Mouse (Mus musculus) CH12.LX (cell line): ENCODE measurements at regions not wholly inside any gene's neighbourhood (a gene's known extent, or its start where the extent isn't known, plus 50 kb on each side); places are given as distances from the start of the nearest gene placed in this dataset.

Experiments
- DNase-seq: peaks from one replicate; pipeline ENCODE4 v3.0.0-alpha.2; 2013; ENCODE audit errors: extremely low read depth
- H3K27ac ChIP-seq: 2 replicates; pipeline ENCODE4 v1.5.1; 2012; ENCODE audit warnings: low read depth, mild to moderate bottlenecking, control low read depth, moderate library complexity; ENCODE audit not compliant: insufficient read depth
- H3K27me3 ChIP-seq: replicated peaks from 2 replicates; pipeline ENCODE3; 2012; ENCODE audit warnings: inconsistent platforms
- H3K36me3 ChIP-seq, 2 experiments: replicated peaks in 1 of 2; 2 replicates each; pipeline versions ENCODE3 to v1.6.1; 2012; ENCODE audit warnings: inconsistent platforms in 1 of 2, low read length in 1 of 2, mild to moderate bottlenecking in 1 of 2, mixed read lengths in 1 of 2, moderate library complexity in 1 of 2; ENCODE audit not compliant: control insufficient read depth in 1 of 2, insufficient read depth in 1 of 2
- H3K4me1 ChIP-seq, 2 experiments: 2 replicates each; pipeline ENCODE4 v1.6.1; 2012; ENCODE audit warnings: inconsistent platforms in 1 of 2, moderate library complexity in 1 of 2; ENCODE audit not compliant: insufficient read depth in 2 of 2, control insufficient read depth in 1 of 2
- H3K4me2 ChIP-seq: 2 replicates; pipeline ENCODE4 v1.6.1; 2012; ENCODE audit warnings: low read depth, mild to moderate bottlenecking, control low read depth; ENCODE audit not compliant: poor library complexity, insufficient read depth, severe bottlenecking
- H3K4me3 ChIP-seq, 3 experiments: fragments of 150-350 bp in 1 of 3; sonication (generic) in 1 of 3; replicated peaks in 1 of 3; 2 replicates each; pipeline versions ENCODE3 to v1.5.1; 2011 to 2012; ENCODE audit warnings: low read depth in 2 of 3, low read length in 2 of 3, mild to moderate bottlenecking in 2 of 3, moderate library complexity in 2 of 3, control low read depth in 1 of 3, improper control_type of control experiment in 1 of 3, inconsistent platforms in 1 of 3, mixed read lengths in 1 of 3; ENCODE audit not compliant: poor library complexity in 1 of 3
- H3K79me2 ChIP-seq: replicated peaks from 2 replicates; pipeline ENCODE4 v1.6.1; 2012; ENCODE audit warnings: mild to moderate bottlenecking, moderate library complexity; ENCODE audit not compliant: control insufficient read depth, poor library complexity, insufficient read depth, severe bottlenecking; ENCODE audit errors: extremely low read depth
- H3K9ac ChIP-seq: 2 replicates; pipeline ENCODE4 v1.6.1; 2012; ENCODE audit warnings: low read depth, mild to moderate bottlenecking, control low read depth, moderate library complexity; ENCODE audit not compliant: insufficient read depth
- H3K9me3 ChIP-seq: replicated peaks from 2 replicates; pipeline ENCODE3; 2012; ENCODE audit warnings: low read length, inconsistent platforms, mixed read lengths
- CHD1 ChIP-seq: IDR thresholded peaks from 2 replicates; pipeline ENCODE4 v1.6.1; 2012; ENCODE audit warnings: low read depth, low read length, improper control_type of control experiment, inconsistent platforms
- CHD2 ChIP-seq: IDR thresholded peaks from 2 replicates; pipeline ENCODE4 v1.6.1; 2011; ENCODE audit warnings: low read length, improper control_type of control experiment
- GABPA ChIP-seq: IDR thresholded peaks from 2 replicates; pipeline ENCODE4 v1.6.1; 2012; ENCODE audit warnings: low read depth, low read length, improper control_type of control experiment, inconsistent platforms; ENCODE audit not compliant: insufficient replicate concordance
- HCFC1 ChIP-seq: IDR thresholded peaks from 2 replicates; pipeline ENCODE4 v1.6.1; 2012; ENCODE audit warnings: low read depth, mild to moderate bottlenecking, inconsistent platforms, low read length, improper control_type of control experiment
- IRF4 ChIP-seq: IDR thresholded peaks from 2 replicates; pipeline ENCODE4 v1.6.1; 2014; ENCODE audit warnings: low read depth, mild to moderate bottlenecking, inconsistent platforms, low read length, improper control_type of control experiment
- JUN ChIP-seq: IDR thresholded peaks from 2 replicates; pipeline ENCODE4 v1.6.1; 2011; ENCODE audit warnings: low read depth, mild to moderate bottlenecking, low read length, improper control_type of control experiment, moderate library complexity; ENCODE audit not compliant: insufficient read depth
- KAT2A ChIP-seq: IDR thresholded peaks from 2 replicates; pipeline ENCODE4 v1.6.1; 2012; ENCODE audit warnings: low read length, improper control_type of control experiment, inconsistent platforms; ENCODE audit not compliant: insufficient replicate concordance
- MAFK ChIP-seq: IDR thresholded peaks from 2 replicates; pipeline ENCODE4 v1.6.1; 2011; ENCODE audit warnings: low read length, improper control_type of control experiment; ENCODE audit not compliant: insufficient replicate concordance
- MEF2A ChIP-seq: IDR thresholded peaks from 2 replicates; pipeline ENCODE4 v1.6.1; 2014; ENCODE audit warnings: low read depth, mild to moderate bottlenecking, inconsistent platforms, low read length, improper control_type of control experiment, borderline replicate concordance
- MXI1 ChIP-seq: IDR thresholded peaks from 2 replicates; pipeline ENCODE4 v1.6.1; 2011; ENCODE audit warnings: mild to moderate bottlenecking, low read depth, low read length, improper control_type of control experiment
- NELFE ChIP-seq: IDR thresholded peaks from 2 replicates; pipeline ENCODE4 v1.6.1; 2011; ENCODE audit warnings: low read depth, low read length, improper control_type of control experiment
- PAX5 ChIP-seq: IDR thresholded peaks from 2 replicates; pipeline ENCODE4 v1.6.1; 2012; ENCODE audit warnings: low read length, inconsistent platforms, mixed read lengths
- POLR2A ChIP-seq: IDR thresholded peaks from 2 replicates; pipeline ENCODE4 v1.6.1; 2011; ENCODE audit warnings: low read depth, mild to moderate bottlenecking, improper control_type of control experiment, low read length
- POLR2AphosphoS2 ChIP-seq: IDR thresholded peaks from 2 replicates; pipeline ENCODE4 v1.6.1; 2011; ENCODE audit warnings: low read depth, low read length, improper control_type of control experiment
- RAD21 ChIP-seq: IDR thresholded peaks from 2 replicates; pipeline ENCODE4 v1.6.1; 2011; ENCODE audit warnings: low read depth, mild to moderate bottlenecking, low read length, improper control_type of control experiment, moderate library complexity
- RCOR1 ChIP-seq: conservative IDR thresholded peaks from 2 replicates; pipeline ENCODE4 v1.6.1; 2012; ENCODE audit warnings: low read depth, mild to moderate bottlenecking, inconsistent platforms, low read length, improper control_type of control experiment
- SIN3A ChIP-seq: IDR thresholded peaks from 2 replicates; pipeline ENCODE4 v1.6.1; 2012; ENCODE audit warnings: low read length, improper control_type of control experiment, inconsistent platforms
- TCF12 ChIP-seq: IDR thresholded peaks from 2 replicates; pipeline ENCODE4 v1.6.1; 2014; ENCODE audit warnings: low read depth, mild to moderate bottlenecking, inconsistent platforms, low read length, improper control_type of control experiment
- USF1 ChIP-seq: IDR thresholded peaks from 2 replicates; pipeline ENCODE4 v1.6.1; 2014; ENCODE audit warnings: low read depth, mild to moderate bottlenecking, inconsistent platforms, low read length, improper control_type of control experiment
- USF2 ChIP-seq: conservative IDR thresholded peaks from 2 replicates; pipeline ENCODE4 v1.6.1; 2011; ENCODE audit warnings: low read depth, low read length, improper control_type of control experiment
- ZC3H11A ChIP-seq: IDR thresholded peaks from 2 replicates; pipeline ENCODE4 v1.6.1; 2012; ENCODE audit warnings: low read depth, mild to moderate bottlenecking, inconsistent platforms, low read length, improper control_type of control experiment
- ZNF384 ChIP-seq: IDR thresholded peaks from 2 replicates; pipeline ENCODE4 v1.6.1; 2012; ENCODE audit warnings: low read depth, low read length, improper control_type of control experiment, inconsistent platforms
- dilution Hi-C: fragments of 300-500 bp; cut with MboI; formaldehyde crosslinking; loops from 2 replicates; pipeline ENCODE4 v1.14.3; 2020; ENCODE audit warnings: low sequenced_read_pairs; ENCODE audit not compliant: extremely low pct_unique_long_range_greater_than_20kb, extremely low pct_ligation_motif_present
- in situ Hi-C: fragments of 300-500 bp; cut with MboI; formaldehyde crosslinking; loops from 3 replicates; pipeline ENCODE4 v1.14.3; 2019; ENCODE audit warnings: low sequenced_read_pairs, low pct_ligation_motif_present, low pct_unique_long_range_greater_than_20kb, mixed read lengths

DNA sequence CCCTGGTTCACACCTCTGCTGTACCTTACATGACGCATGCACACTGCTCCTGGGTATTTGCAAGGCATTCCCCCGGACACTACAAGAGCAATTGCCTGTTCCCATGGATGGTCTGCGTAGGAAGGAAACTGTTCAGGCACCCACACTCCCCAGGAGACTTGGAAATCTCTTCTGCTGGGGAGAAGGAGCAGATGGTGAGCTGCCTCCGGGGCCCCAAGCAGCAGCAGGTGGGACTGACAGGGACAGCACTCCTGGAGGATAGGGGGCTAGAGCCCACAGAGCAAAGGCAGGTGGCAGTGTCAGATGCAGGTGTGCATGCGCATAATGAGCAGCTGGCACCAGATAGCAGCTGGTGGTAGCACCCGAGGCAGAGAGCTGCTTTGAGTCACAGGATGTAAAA lies 72.5 kb upstream of the Hs6st1 start:
- TF ChIP-seq POLR2A (no peak), JUN (no peak), TCF12 (peak; percentile 84), RCOR1 (no peak)
- peak; percentile 22 for DNase-seq
- in situ Hi-C loops (no loop called here), dilution Hi-C loops (no loop called here)
- H3K4me1 ChIP-seq: peaks cover 5 to 16% of the 10 kb centered on the region in 2 experiments; a peak in 3 of 4 replicates
- H3K79me2 ChIP-seq: no peaks in the 10 kb centered on the region
- H3K9me3 ChIP-seq: peaks cover 4% of the 10 kb centered on the region
- H3K27ac ChIP-seq: no peak overlapping the region
- no peak overlapping the region for H3K9ac ChIP-seq
- H3K36me3 ChIP-seq: no peaks in the 10 kb centered on the region
- no peaks in the 10 kb centered on the region for H3K27me3 ChIP-seq
- no peak overlapping the region for H3K4me3 ChIP-seq
- H3K4me2 ChIP-seq: no peak overlapping the region

- Histone ChIP-seq H3K27me3 (no peaks in the 10 kb centered on the region), H3K79me2 (no peaks in the 10 kb centered on the region), H3K4me1 (peaks cover 0 to 3% of the 10 kb centered on the region in 2 experiments; a peak in 1 of 4 replicates), H3K9ac (no peak overlapping the region), H3K4me2 (no peak overlapping the region), H3K4me3 (no peak overlapping the region), H3K9me3 (peaks cover 4% of the 10 kb centered on the region), H3K27ac (no peak overlapping the region), H3K36me3 (no peaks in the 10 kb centered on the region)
- in situ Hi-C loops: no loop called here
- TF ChIP-seq ZC3H11A (no peak), HCFC1 (no peak), PAX5 (no peak), RAD21 (no peak), ZNF384 (no peak), IRF4 (no peak), USF1 (no peak), CHD2 (no peak), POLR2AphosphoS2 (no peak), JUN (no peak), CHD1 (no peak), GABPA (no peak)
- dilution Hi-C loops: no loop called here
- no peak for DNase-seq
Measured at GRCm38 (mm10) chr1:36001319-36001718, 66.9 kb upstream of the Hs6st1 start.

DNA sequence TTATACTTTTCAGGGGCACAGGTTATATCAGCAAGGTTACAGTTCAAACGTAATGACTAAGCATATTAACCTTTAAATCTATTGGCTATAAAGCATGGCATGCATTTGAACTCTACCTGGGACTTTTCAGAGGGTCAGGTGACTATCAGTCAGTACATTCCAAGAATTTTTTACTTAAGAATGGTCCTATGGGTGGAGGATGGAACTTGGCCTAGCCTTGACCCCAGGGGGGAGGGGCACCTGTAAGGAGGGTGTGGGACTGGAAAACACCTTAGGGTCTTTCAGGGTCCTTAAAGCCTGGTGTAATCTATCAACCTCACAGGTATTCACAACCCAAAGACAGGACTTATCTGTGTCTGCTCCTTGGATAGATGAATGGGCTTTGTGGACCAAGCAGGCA lies 66.4 kb upstream of the Hs6st1 start:
- no peak overlapping the region for H3K9ac ChIP-seq
- H3K36me3 ChIP-seq: no peaks in the 10 kb centered on the region
- H3K9me3 ChIP-seq: peaks cover 4% of the 10 kb centered on the region
- H3K27me3 ChIP-seq: no peaks in the 10 kb centered on the region
- H3K4me3 ChIP-seq: no peak overlapping the region
- DNase-seq: no peak
- dilution Hi-C loops: no loop called here
- H3K4me1 ChIP-seq: no peaks in the 10 kb centered on the region
- no peak overlapping the region for H3K4me2 ChIP-seq
- in situ Hi-C loops: no loop called here
- TF ChIP-seq HCFC1 (no peak), CHD2 (no peak), POLR2A (no peak), JUN (no peak), MEF2A (no peak), GABPA (no peak), PAX5 (no peak), RCOR1 (no peak), USF2 (no peak), MAFK (no peak), SIN3A (no peak), ZNF384 (no peak), USF1 (no peak), NELFE (no peak), KAT2A (no peak), MXI1 (no peak)
- H3K79me2 ChIP-seq: no peaks in the 10 kb centered on the region
- H3K27ac ChIP-seq: no peak overlapping the region
